Mouse (Mus musculus) liver, adult 2 months (tissue): ENCODE measurements around the gene Dus2.

ENCODE experiments used
- CTCF ChIP-seq: fragments of 200-500 bp; IDR thresholded peaks from 2 replicates; pipeline ENCODE4 v1.5.1; 2011; ENCODE audit warnings: low read depth, low read length, control low read depth
- POLR2A ChIP-seq: fragments of 200-500 bp; IDR thresholded peaks from 2 replicates; pipeline ENCODE4 v1.6.1; 2011; ENCODE audit warnings: low read length, control low read depth; ENCODE audit not compliant: insufficient read depth; ENCODE audit errors: extremely low read depth

DNA sequence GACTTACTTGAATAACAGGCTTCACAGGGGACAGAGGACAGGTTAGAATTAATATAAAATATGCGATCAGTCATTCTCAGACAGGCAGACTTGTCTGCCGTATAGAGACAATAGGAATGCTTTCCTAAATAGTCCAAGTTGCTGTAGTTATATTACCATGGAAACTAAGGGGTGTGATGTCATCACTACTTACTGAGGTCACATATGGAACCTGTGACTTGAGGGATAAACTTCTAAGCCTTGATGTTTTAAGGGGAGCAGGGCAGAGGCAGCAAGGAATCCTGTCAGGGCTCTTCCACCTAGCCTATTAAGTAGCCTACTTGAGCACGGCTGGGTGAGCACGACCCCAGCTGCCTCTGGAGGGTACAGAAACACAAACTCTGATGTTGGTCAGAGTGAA is 14.7 kb downstream of the Dus2 start, which contains the start of gene Dpep2nb:
- TF ChIP-seq CTCF, result no peak
- TF ChIP-seq POLR2A, result no peak
